Comparison of ENCODE assay signal across 18 mouse cellular contexts in the genomic region with DNA sequence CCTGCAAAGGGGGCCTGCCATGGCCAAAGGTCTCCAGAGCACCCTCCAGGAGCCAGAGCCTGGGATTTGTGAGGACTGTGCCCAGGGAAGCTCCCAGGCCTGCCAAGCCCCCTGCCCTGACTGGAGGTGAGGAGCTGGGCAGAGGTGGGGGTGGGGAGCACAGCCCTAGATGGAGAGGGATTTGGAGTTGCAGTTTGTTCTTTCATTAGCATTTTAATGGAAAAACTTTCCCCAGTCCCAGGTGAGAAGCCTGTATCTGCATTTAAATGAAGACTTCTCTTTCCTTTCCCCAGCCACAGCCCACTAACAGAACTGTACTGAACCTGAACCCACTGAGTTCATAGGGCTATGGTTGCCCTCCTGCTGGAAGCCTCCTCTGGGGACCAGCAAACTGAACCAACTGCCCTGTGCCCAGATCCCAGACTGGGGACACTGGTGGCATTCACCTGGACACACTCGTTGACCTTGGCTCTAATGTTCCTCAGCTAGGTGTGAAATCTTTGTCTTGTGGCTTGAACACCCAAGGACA.
DNase-seq lines count a peak whose midpoint lies in the region; ATAC-seq and TF ChIP-seq lines count a peak whose summit lies in the region.
"Had no signal": no experiment of that assay in that cellular context is flagged by ENCODE, and none has a peak within 500 bp of the region (broad histone marks: within the 10 kb centered on the region; RNA-seq: fewer than 3 reads in every experiment).

No protein-coding gene starts in this region.

- no peak for ATAC-seq in forebrain, embryonic 15.5 days (replicated peaks)
- ATAC-seq in forebrain, embryonic 14.5 days, result no peak
- ATAC-seq in midbrain, embryonic 14.5 days (ENCODE audit: low FRiP score, low TSS enrichment), result no peak
- peak; percentile 72; the same call in 1 of the 2 replicates for ATAC-seq in kidney, embryonic 16.5 days (ENCODE audit: low FRiP score, low TSS enrichment)
- ATAC-seq in midbrain, postnatal 0 days (ENCODE audit: low FRiP score), result no peak
- ATAC-seq: lung, postnatal 0 days had no signal

- H3K36me3 ChIP-seq in forebrain, embryonic 15.5 days, result 0 out of 2 replicates have a peak, but pooled peaks cover 18% of the 10 kb centered on the region
- peaks cover 25% of the 10 kb centered on the region for H3K36me3 ChIP-seq in forebrain, embryonic 14.5 days (ENCODE audit: control insufficient read depth, insufficient read depth, low read length)
- H3K36me3 ChIP-seq in midbrain, embryonic 14.5 days (ENCODE audit: control insufficient read depth, insufficient read depth, low read length), result peaks cover 6% of the 10 kb centered on the region; the same call in 1 of the 2 replicates
- no peaks in the 10 kb centered on the region for H3K36me3 ChIP-seq in midbrain, embryonic 10.5 days
- H3K36me3 ChIP-seq in kidney, embryonic 16.5 days (ENCODE audit: insufficient read depth, low read length), result no peaks in the 10 kb centered on the region
- peaks cover 9% of the 10 kb centered on the region; the same call in 1 of the 2 replicates for H3K36me3 ChIP-seq in midbrain, postnatal 0 days (ENCODE audit: insufficient read depth, low read length)
- H3K36me3 ChIP-seq: embryonic facial prominence, embryonic 12.5 days; heart, embryonic 15.5 days had no signal

- 0 out of 2 replicates have a peak overlapping the region, but pooled peaks have one; percentile 46 for H3K27ac ChIP-seq in forebrain, embryonic 15.5 days (replicated peaks)
- no peak overlapping the region for H3K27ac ChIP-seq in forebrain, embryonic 14.5 days (ENCODE audit: low read depth, low read length)
- peak overlapping the region; percentile 70 for H3K27ac ChIP-seq in midbrain, embryonic 14.5 days (replicated peaks; ENCODE audit: low read depth, low read length)
- no peak overlapping the region for H3K27ac ChIP-seq in midbrain, embryonic 10.5 days (replicated peaks)
- H3K27ac ChIP-seq in kidney, embryonic 16.5 days (ENCODE audit: low read length), result peak overlapping the region; percentile 51; the same call in 1 of the 2 replicates
- H3K27ac ChIP-seq in midbrain, postnatal 0 days (ENCODE audit: low read depth, low read length), result peak overlapping the region; percentile 13; the same call in 1 of the 2 replicates
- H3K27ac ChIP-seq: embryonic facial prominence, embryonic 12.5 days; gastrocnemius, adult 2 months; heart, embryonic 15.5 days; layer of hippocampus, adult 2 months; stomach, postnatal 0 days had no signal

- no peak overlapping the region for H3K9ac ChIP-seq in forebrain, embryonic 15.5 days (replicated peaks)
- no peak overlapping the region for H3K9ac ChIP-seq in forebrain, embryonic 14.5 days (ENCODE audit: low read length)
- no peak overlapping the region for H3K9ac ChIP-seq in midbrain, embryonic 14.5 days (replicated peaks; ENCODE audit: low read length)
- H3K9ac ChIP-seq in kidney, embryonic 16.5 days (replicated peaks; ENCODE audit: low read length), result no peak overlapping the region
- no peak overlapping the region for H3K9ac ChIP-seq in midbrain, postnatal 0 days (replicated peaks; ENCODE audit: low read length, poor library complexity, severe bottlenecking)
- H3K9ac ChIP-seq: embryonic facial prominence, embryonic 12.5 days; heart, embryonic 15.5 days had no signal

- peaks cover 18% of the 10 kb centered on the region for H3K4me1 ChIP-seq in forebrain, embryonic 15.5 days
- no peaks in the 10 kb centered on the region for H3K4me1 ChIP-seq in forebrain, embryonic 14.5 days (ENCODE audit: control insufficient read depth, insufficient read depth, low read length)
- H3K4me1 ChIP-seq in midbrain, embryonic 14.5 days (ENCODE audit: control insufficient read depth, insufficient read depth, low read length), result peaks cover 15% of the 10 kb centered on the region
- H3K4me1 ChIP-seq in midbrain, embryonic 10.5 days, result no peaks in the 10 kb centered on the region
- no peaks in the 10 kb centered on the region for H3K4me1 ChIP-seq in kidney, embryonic 16.5 days (ENCODE audit: insufficient read depth, low read length)
- 0 out of 2 replicates have a peak, but pooled peaks cover 2% of the 10 kb centered on the region for H3K4me1 ChIP-seq in midbrain, postnatal 0 days (ENCODE audit: insufficient read depth, low read length)
- H3K4me1 ChIP-seq: embryonic facial prominence, embryonic 12.5 days; heart, embryonic 15.5 days had no signal

- no peak overlapping the region for H3K4me3 ChIP-seq in forebrain, embryonic 15.5 days
- H3K4me3 ChIP-seq in forebrain, embryonic 14.5 days (ENCODE audit: low read depth, low read length), result no peak overlapping the region
- H3K4me3 ChIP-seq in midbrain, embryonic 14.5 days (replicated peaks; ENCODE audit: low read depth, low read length), result no peak overlapping the region
- H3K4me3 ChIP-seq in midbrain, embryonic 10.5 days, result no peak overlapping the region
- no peak overlapping the region for H3K4me3 ChIP-seq in kidney, embryonic 16.5 days (ENCODE audit: low read length)
- H3K4me3 ChIP-seq in midbrain, postnatal 0 days (ENCODE audit: low read depth, low read length), result no peak overlapping the region
- H3K4me3 ChIP-seq: embryonic facial prominence, embryonic 12.5 days; gastrocnemius, adult 2 months; heart, embryonic 15.5 days; layer of hippocampus, adult 2 months had no signal

- DNase-seq in forebrain, embryonic 14.5 days (ENCODE audit: low spot score), result no peak
- peak; percentile 24 for DNase-seq in midbrain, embryonic 14.5 days
- DNase-seq in midbrain, embryonic 10.5 days (ENCODE audit: low spot score), result no peak
- no peak for DNase-seq in midbrain, postnatal 0 days (ENCODE audit: low spot score)
- no peak for DNase-seq in thymus, postnatal 25 days
- DNase-seq in testis, postnatal 10 days (ENCODE audit: low spot score), result no peak
- DNase-seq: adrenal gland, adult 2 months; cerebellum, adult 18-20 months; cerebellum, postnatal 25 days; gastrocnemius, adult 2 months; right cerebral cortex, postnatal 14 days had no signal

- no peaks in the 10 kb centered on the region for H3K9me3 ChIP-seq in forebrain, embryonic 15.5 days
- H3K9me3 ChIP-seq in forebrain, embryonic 14.5 days (replicated peaks; ENCODE audit: control insufficient read depth, low read length), result no peaks in the 10 kb centered on the region
- no peaks in the 10 kb centered on the region for H3K9me3 ChIP-seq in midbrain, embryonic 14.5 days (ENCODE audit: control insufficient read depth, low read length)
- no peaks in the 10 kb centered on the region for H3K9me3 ChIP-seq in midbrain, embryonic 10.5 days (replicated peaks)
- H3K9me3 ChIP-seq in kidney, embryonic 16.5 days (ENCODE audit: low read length), result no peaks in the 10 kb centered on the region
- no peaks in the 10 kb centered on the region for H3K9me3 ChIP-seq in midbrain, postnatal 0 days (ENCODE audit: low read length)
- H3K9me3 ChIP-seq: embryonic facial prominence, embryonic 12.5 days; heart, embryonic 15.5 days had no signal

- WGBS in forebrain, embryonic 15.5 days, result 63% methylated on average over 1 of the region's 1 CpGs
- 63% methylated on average over 1 of the region's 1 CpGs for WGBS in forebrain, embryonic 14.5 days
- WGBS in midbrain, embryonic 14.5 days, result 85% methylated on average over 1 of the region's 1 CpGs
- 50% methylated on average over 1 of the region's 1 CpGs for WGBS in midbrain, embryonic 10.5 days
- 37% methylated on average over 1 of the region's 1 CpGs for WGBS in kidney, embryonic 16.5 days
- WGBS in midbrain, postnatal 0 days, result 52% methylated on average over 1 of the region's 1 CpGs

- H3K27me3 ChIP-seq in forebrain, embryonic 15.5 days, result no peaks in the 10 kb centered on the region
- no peaks in the 10 kb centered on the region for H3K27me3 ChIP-seq in forebrain, embryonic 14.5 days (replicated peaks; ENCODE audit: control insufficient read depth, insufficient read depth, low read length)
- no peaks in the 10 kb centered on the region for H3K27me3 ChIP-seq in midbrain, embryonic 14.5 days (ENCODE audit: control insufficient read depth, insufficient read depth, low read length)
- no peaks in the 10 kb centered on the region for H3K27me3 ChIP-seq in midbrain, embryonic 10.5 days (ENCODE audit: low read depth, poor library complexity, severe bottlenecking)
- H3K27me3 ChIP-seq in kidney, embryonic 16.5 days (ENCODE audit: insufficient read depth, low read length), result no peaks in the 10 kb centered on the region
- H3K27me3 ChIP-seq in midbrain, postnatal 0 days (ENCODE audit: insufficient read depth, low read length), result no peaks in the 10 kb centered on the region
- H3K27me3 ChIP-seq: embryonic facial prominence, embryonic 12.5 days; heart, embryonic 15.5 days had no signal

- H3K4me2 ChIP-seq in forebrain, embryonic 15.5 days (replicated peaks), result no peak overlapping the region
- no peak overlapping the region for H3K4me2 ChIP-seq in forebrain, embryonic 14.5 days (ENCODE audit: low read length)
- H3K4me2 ChIP-seq in midbrain, embryonic 14.5 days (ENCODE audit: low read length), result no peak overlapping the region
- H3K4me2 ChIP-seq in kidney, embryonic 16.5 days (replicated peaks; ENCODE audit: low read depth, low read length), result no peak overlapping the region
- no peak overlapping the region for H3K4me2 ChIP-seq in midbrain, postnatal 0 days (ENCODE audit: low read depth, low read length, poor library complexity, severe bottlenecking)
- H3K4me2 ChIP-seq: embryonic facial prominence, embryonic 12.5 days; heart, embryonic 15.5 days had no signal

- TF ChIP-seq CTCF in midbrain, postnatal 0 days (IDR thresholded peaks at IDR 0.05), result no peak

Comparison
In these comparisons a context has a peak if more than half of its experiments do, and no peak if none do; other contexts are left out.
1. H3K27ac ChIP-seq: peak in forebrain, embryonic 15.5 days (single experiment), midbrain, embryonic 14.5 days (single experiment), kidney, embryonic 16.5 days (single experiment) and midbrain, postnatal 0 days (single experiment); none in forebrain, embryonic 14.5 days (single experiment) and midbrain, embryonic 10.5 days (single experiment).